Mouse (Mus musculus) liver, embryonic 13.5 days (tissue): ENCODE results near the gene Dio3. TPM values are rescaled to one million over a fixed set of nuclear protein-coding genes. Genes with fewer than 3 reads are reported as not detected.

Experiments used
- microRNA-seq: library from miRNA; unstranded; fragments of <30 nt; microRNA quantifications from one replicate; pipeline ENCODE4, GENCODE M21; 2016
- polyA plus RNA-seq: library from polyadenylated mRNA; unstranded; fragments of >200 nt; fragmentation: Nextera tagmentation; extraction: Ambion mirVana; gene quantifications from 2 replicates; pipeline ENCODE4 v1.2.1, GENCODE M21; 2015

Gene Dio3
- polyA plus RNA-seq, 1 experiment from 2014 or later: 0.09 TPM

Small RNA genes lying within 50 kb of the gene (microRNA-seq; reads per million reads assigned to microRNA genes)
- gene Mir1247: 73.7 reads per million, percentile 48 among the genes with 10 or more reads in this experiment

Other genes starting within 250 kb of the Dio3 start
- gene Ppp2r5c, start 168.1 kb downstream of the Dio3 start, polyA plus RNA-seq: 86.2 and 97.8 TPM in 2 replicates